Mouse (Mus musculus): Measurements from ENCODE around the gene Col25a1.

The Col25a1 gene

GRCm38 (mm10) chr3:130374620-130375341 is 243.5 kb downstream of the Col25a1 start:
- DNase-seq (ENCODE audit: low read depth): no peak

DNA sequence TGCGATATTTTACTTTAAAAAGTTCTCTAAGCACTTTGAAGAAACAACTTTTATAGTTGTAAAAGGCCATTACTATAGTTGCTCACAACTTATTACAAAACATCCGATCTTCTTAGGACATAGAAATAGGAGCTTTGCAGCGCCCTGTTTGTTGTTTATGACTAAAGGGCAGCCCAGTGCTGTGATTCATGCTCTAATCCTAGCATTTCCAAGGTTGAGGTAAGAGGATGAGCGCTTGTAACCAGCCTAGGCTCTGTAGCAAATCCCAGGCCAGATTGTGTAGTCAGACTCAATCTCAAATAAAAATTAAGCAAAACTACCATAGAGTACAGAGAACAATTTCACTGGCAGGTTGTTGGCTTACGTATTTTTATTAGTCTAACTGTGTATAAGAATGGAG is 246.5 kb downstream of the Col25a1 start:
- no peak for DNase-seq (ENCODE audit: low read depth)

GRCm38 (mm10) chr3:130378626-130379025 is 247.3 kb downstream of the Col25a1 start:
- DNase-seq (ENCODE audit: low read depth): no peak

DNA sequence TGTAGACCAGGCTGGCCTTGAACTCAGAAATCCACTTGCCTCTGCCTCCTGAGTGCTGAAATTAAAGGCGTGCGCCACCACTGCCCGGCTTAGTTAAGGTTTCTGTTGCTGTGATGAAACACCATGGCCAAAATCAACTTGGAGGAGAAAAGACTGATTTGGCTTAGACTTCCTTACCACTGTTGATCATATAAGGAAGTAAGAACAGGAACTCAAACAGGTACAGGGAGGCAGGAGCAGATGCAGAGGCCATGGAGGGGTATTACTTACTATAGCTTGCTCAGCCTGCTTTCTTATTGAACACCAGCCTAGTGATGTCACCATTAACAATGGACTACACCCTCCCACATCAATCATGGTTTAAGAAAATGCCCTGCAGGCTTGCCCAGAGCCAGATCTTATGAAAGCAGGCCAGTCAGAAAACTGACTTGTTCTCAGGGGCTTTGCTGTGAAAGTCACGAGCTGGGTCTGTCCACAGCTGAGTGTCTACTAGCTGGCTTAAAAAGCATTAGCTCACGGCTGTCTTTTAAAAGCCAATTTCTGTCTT is 249.1 kb downstream of the Col25a1 start:
- no peak for DNase-seq (ENCODE audit: low read depth)

DNA sequence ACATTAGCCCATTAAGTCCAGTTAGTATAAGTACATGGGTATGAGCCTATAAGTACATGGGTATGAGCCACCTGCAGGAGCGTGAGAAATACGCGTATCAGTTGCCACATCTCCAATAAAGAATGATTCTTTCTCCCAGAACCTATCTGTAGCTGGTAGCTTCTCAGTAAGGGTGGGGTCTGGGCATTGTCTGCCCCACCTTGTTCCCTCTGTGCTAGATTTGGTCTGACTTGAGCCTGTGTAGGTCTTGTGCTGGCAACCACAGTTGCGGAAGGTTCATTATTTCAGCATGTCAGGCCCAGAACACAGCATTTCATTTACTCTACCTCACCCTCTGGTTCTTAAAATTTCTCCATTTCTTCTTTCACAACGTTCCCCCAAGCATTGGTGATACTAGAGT is 250.4 kb downstream of the Col25a1 start:
- no peak for DNase-seq (ENCODE audit: low read depth)

- no peak for DNase-seq (ENCODE audit: low read depth)
Observed at GRCm38 (mm10) chr3:130385856-130386255, 254.6 kb downstream of the Col25a1 start.

GRCm38 (mm10) chr3:130387156-130387555 is 255.9 kb downstream of the Col25a1 start:
- no peak for DNase-seq (ENCODE audit: low read depth)

GRCm38 (mm10) chr3:130389261-130389975 is 258.1 kb downstream of the Col25a1 start:
- no peak for DNase-seq (ENCODE audit: low read depth)

DNA sequence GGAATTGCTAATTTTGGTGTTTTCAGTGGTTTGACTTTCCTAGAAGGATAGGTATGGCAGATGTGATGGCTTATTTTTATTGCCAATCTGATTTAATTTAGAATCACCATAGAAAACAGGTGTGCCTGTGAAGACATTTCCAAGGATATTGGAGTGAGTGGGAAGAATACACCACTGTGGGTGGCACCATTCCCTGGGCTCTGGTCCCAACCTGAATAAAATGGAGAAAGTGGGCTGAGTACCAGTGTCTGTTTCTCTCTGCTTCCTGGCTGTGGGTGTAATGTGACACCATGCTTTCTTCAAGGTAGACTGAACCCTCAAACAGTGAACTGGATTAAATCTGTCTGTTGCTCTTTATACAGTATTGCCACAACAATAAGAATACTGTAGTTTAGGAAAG is 265.3 kb downstream of the Col25a1 start:
- no peak for DNase-seq (ENCODE audit: low read depth)

DNA sequence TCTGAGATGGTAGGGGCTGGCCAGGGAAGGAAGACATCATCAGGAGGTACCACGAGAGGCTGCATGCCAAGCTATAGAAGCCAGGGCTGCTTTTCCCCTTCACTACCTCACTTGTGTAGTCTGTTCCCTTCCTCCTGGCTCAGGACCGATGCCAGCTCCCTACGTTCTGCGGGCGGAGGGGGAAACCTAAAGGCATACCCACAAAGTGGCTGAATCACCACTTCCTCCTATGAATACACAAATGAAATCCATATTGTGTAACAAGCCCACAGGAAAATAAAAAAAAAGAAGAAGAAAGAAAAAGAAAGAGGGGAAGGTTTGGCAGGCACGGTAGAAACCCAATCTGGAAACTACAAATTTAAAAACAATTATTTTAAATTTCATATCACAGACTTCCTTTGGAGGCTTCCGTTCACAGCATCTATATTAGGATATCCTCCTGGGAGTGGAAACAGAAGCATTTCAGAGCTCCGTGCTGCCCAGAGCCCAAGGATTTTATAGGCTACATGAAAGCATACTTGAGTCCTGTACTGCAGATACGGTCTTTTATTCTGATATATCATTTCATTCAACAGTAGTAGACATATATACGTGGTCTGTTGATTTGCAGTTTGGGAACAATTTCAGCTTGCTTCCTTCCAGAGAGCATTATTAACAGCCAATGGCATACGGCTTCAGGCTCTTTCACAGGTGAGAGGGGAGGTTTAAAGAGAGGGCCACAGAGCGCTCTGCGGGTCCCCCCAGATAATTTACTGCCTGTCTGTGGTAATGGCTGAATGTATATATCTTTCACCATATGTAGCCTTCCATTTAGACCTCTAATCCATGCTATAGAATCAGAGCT is 269.6 kb downstream of the Col25a1 start:
- DNase-seq (ENCODE audit: low read depth): peak; percentile 79

DNA sequence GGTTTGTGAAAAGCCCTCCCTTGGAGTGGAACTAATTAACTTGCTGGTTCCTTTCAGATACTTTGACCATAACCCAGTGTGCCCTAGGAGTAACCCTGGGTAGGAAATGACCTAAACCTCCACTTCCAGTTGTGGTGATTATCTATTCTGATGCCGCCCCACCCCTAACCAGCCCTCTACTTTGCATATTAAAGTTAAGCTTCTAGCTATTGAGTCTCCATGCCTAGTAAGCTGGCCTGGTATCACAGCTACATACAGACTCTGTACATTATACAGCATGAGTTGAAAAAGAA is 270.2 kb downstream of the Col25a1 start:
- DNase-seq (ENCODE audit: low read depth): peak; percentile 44

GRCm38 (mm10) chr3:130404525-130405409 is 273.5 kb downstream of the Col25a1 start:
- DNase-seq (ENCODE audit: low read depth): no peak

- DNase-seq (ENCODE audit: low read depth): no peak
Observed at GRCm38 (mm10) chr3:130407201-130407600, 275.9 kb downstream of the Col25a1 start.

DNA sequence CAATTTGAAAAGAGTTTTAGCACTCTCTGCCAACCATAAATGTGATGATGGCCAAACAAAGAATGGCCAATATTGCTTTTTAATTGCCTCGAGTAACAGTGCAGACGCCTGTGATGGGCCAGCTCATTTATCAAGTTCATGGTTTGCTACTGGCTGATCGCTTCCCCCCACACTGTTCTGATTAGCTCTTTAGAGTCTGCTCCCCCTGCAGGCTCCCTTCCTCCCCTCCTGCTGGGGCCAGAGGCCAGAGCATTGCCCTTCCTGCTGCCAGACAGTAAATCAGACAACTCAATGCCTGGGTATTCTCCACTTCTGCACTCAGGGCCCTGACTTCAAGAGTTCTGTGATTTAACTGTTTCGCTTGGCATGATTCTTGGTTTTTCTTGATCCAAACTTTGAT is 281.9 kb downstream of the Col25a1 start:
- DNase-seq (ENCODE audit: low read depth): no peak

- no peak for DNase-seq (ENCODE audit: low read depth)
Observed at GRCm38 (mm10) chr3:130418951-130419350, 287.6 kb downstream of the Col25a1 start.

- DNase-seq (ENCODE audit: low read depth): no peak
Observed at GRCm38 (mm10) chr3:130428796-130429195, 297.5 kb downstream of the Col25a1 start.

DNA sequence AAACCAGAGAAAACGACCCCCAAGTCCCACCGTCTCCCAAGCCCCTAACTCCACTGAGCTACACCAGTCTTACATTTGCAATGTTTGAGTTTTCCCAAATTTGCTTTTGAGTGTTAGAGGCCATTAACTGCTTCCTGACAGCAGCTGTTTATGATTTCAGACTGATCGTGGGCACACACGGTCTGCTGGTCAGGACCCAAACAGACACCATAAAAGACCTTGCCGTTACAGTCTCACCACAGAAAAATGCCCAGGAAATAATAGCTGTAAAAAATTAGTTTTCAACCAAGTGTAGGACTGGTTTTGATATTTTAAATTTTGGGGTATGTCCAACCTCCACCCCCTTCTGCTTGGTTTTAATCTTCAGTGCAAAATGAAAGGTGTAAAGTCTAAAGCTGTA is 298.8 kb downstream of the Col25a1 start:
- DNase-seq (ENCODE audit: low read depth): no peak

DNA sequence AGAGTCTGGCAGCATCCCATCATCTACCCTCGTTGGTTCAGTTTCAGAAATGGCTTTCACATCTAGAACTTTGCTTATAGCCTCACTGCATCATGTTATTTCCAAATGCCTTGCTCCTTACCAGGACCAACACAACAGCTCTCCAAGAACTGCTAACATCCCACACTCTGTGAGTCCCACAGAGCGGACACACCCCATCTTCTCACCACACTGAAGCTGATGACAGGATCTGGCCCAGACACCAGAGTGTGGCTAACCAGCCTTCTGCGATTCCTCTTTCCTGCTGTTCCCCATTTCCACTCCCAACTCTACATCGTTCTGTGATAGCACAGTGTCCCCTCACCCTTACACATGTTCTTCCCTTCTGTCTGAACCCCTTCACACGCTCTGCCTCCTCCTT is 301.5 kb downstream of the Col25a1 start:
- no peak for DNase-seq (ENCODE audit: low read depth)

GRCm38 (mm10) chr3:130436956-130437355 is 305.7 kb downstream of the Col25a1 start:
- DNase-seq (ENCODE audit: low read depth): no peak

DNA sequence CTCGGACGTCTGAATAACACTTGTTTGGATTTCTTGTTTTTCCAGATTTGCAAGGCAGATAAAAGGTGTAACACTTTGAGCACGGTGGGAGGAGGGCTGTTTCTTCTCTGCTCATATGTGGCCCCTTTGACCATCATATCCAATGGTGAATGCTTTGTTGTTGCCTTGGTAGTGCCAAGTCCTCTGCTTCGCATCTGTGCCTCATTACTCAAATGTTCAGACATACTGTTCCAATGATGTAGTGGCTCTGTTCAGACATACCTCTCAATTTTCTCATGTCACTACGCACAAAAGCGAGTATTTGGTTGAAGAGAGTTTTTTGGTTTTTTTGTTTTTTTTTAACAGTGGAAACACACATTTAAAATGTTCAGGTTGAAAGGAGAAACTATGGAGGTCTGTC is 308.5 kb downstream of the Col25a1 start:
- DNase-seq (ENCODE audit: low read depth): no peak

GRCm38 (mm10) chr3:130440689-130441088 is 309.4 kb downstream of the Col25a1 start:
- no peak for DNase-seq (ENCODE audit: low read depth)

All from 416B (cell line).